Mouse (Mus musculus) midbrain, postnatal 0 days (tissue): ENCODE measurements around the gene Nrp1. TPM values are rescaled to one million over a fixed set of nuclear protein-coding genes. Genes with fewer than 3 reads are reported as not detected.

Source experiments
- ATAC-seq: fragments of 200-750 bp; cut with Nextera tagmentation; 2 replicates; pipeline ENCODE4 v1.8.0; 2017; ENCODE audit warnings: moderate number of reproducible peaks, mild to moderate bottlenecking, moderate TSS enrichment, moderate library complexity; ENCODE audit not compliant: low FRiP score
- DNase-seq: peaks from one replicate; pipeline ENCODE4 v3.0.0-alpha.2; 2015; ENCODE audit warnings: low spot score
- H3K27ac ChIP-seq: fragments of 300-500 bp; sonication (generic); 2 replicates; pipeline ENCODE4 v1.5.1; 2014; ENCODE audit warnings: low read depth, mild to moderate bottlenecking, low read length, mixed read lengths
- H3K27me3 ChIP-seq: fragments of 300-500 bp; sonication (generic); 2 replicates; pipeline ENCODE4 v1.6.1; 2014; ENCODE audit warnings: low read length, control low read depth, mixed read lengths; ENCODE audit not compliant: insufficient read depth
- H3K36me3 ChIP-seq: fragments of 300-500 bp; sonication (generic); 2 replicates; pipeline ENCODE4 v1.6.1; 2014; ENCODE audit warnings: low read length, control low read depth, mixed read lengths; ENCODE audit not compliant: insufficient read depth
- H3K4me1 ChIP-seq: fragments of 300-500 bp; sonication (generic); 2 replicates; pipeline ENCODE4 v1.6.1; 2014; ENCODE audit warnings: mild to moderate bottlenecking, control low read depth, antibody characterized with exemption, low read length, mixed read lengths; ENCODE audit not compliant: insufficient read depth
- H3K4me2 ChIP-seq: fragments of 300-500 bp; sonication (generic); 2 replicates; pipeline ENCODE4 v1.6.1; 2014; ENCODE audit warnings: low read depth, mild to moderate bottlenecking, low read length, mixed read lengths; ENCODE audit not compliant: poor library complexity, severe bottlenecking
- H3K4me3 ChIP-seq: fragments of 300-500 bp; sonication (generic); 2 replicates; pipeline ENCODE4 v1.5.1; 2014; ENCODE audit warnings: low read depth, mild to moderate bottlenecking, low read length, moderate library complexity
- H3K9ac ChIP-seq: fragments of 300-500 bp; sonication (generic); replicated peaks from 2 replicates; pipeline ENCODE4 v1.6.1; 2014; ENCODE audit warnings: mild to moderate bottlenecking, low read length, moderate library complexity, mixed read lengths; ENCODE audit not compliant: poor library complexity, severe bottlenecking
- H3K9me3 ChIP-seq: fragments of 300-500 bp; sonication (generic); 2 replicates; pipeline ENCODE4 v1.6.1; 2016; ENCODE audit warnings: low read length, control low read depth
- CTCF ChIP-seq: IDR thresholded peaks from 2 replicates; pipeline ENCODE4 v1.5.1; 2016; ENCODE audit warnings: antibody characterized with exemption, mild to moderate bottlenecking
- WGBS: fragments of 180-500 bp; shearing (Covaris S2); extraction: QIAGEN DNeasy Blood & Tissue Kit; methylation state at CpG from one replicate; pipeline ENCODE4 v1.1.7; 2014; 5-methylcytosine and 5-hydroxymethylcytosine counted together
- polyA plus RNA-seq: library from polyadenylated mRNA; unstranded; fragments of >200 nt; fragmentation: Nextera tagmentation; extraction: Ambion mirVana; gene quantifications from 2 replicates; pipeline ENCODE4 v1.2.1, GENCODE M21; 2015
- total RNA-seq: library from RNA; depleted of rRNA; stranded (reverse); fragments of >200 nt; gene quantifications from 2 replicates; pipeline ENCODE4 v1.2.3, GENCODE M21; 2014

Gene Nrp1
- total and polyA plus RNA-seq, 2 experiments from 2014 or later: 57.9 to 59.3 TPM

GRCm38 (mm10) chr8:128472871-128473270, 114.5 kb downstream of the Nrp1 start:
- H3K27me3 ChIP-seq: no peaks in the 10 kb centered on the region
- H3K4me2 ChIP-seq: no peak overlapping the region
- 76% methylated on average over 2 of the region's 2 CpGs for WGBS
- peak; percentile 17 for DNase-seq
- H3K9ac ChIP-seq: no peak overlapping the region
- no peak overlapping the region for H3K27ac ChIP-seq
- H3K4me1 ChIP-seq: no peaks in the 10 kb centered on the region
- no peak overlapping the region for H3K4me3 ChIP-seq
- no peaks in the 10 kb centered on the region for H3K9me3 ChIP-seq
- TF ChIP-seq CTCF: no peak
- H3K36me3 ChIP-seq: peaks cover 16% of the 10 kb centered on the region
- ATAC-seq: no peak

- no peak overlapping the region for H3K4me2 ChIP-seq
- no peak overlapping the region for H3K9ac ChIP-seq
- DNase-seq (no peak), ATAC-seq (no peak)
- no peaks in the 10 kb centered on the region for H3K9me3 ChIP-seq
- WGBS: 80% methylated on average over 5 of the region's 5 CpGs
- H3K4me1 ChIP-seq: no peaks in the 10 kb centered on the region
- H3K4me3 ChIP-seq: no peak overlapping the region
- H3K27me3 ChIP-seq: no peaks in the 10 kb centered on the region
- H3K27ac ChIP-seq: no peak overlapping the region
- no peak for TF ChIP-seq CTCF
- peaks cover 12% of the 10 kb centered on the region for H3K36me3 ChIP-seq
These were observed 115.2 kb downstream of the Nrp1 start for GRCm38 (mm10) chr8:128473456-128474239.

- 70% methylated on average over 2 of the region's 2 CpGs for WGBS
- Histone ChIP-seq H3K4me1 (no peaks in the 10 kb centered on the region), H3K27me3 (no peaks in the 10 kb centered on the region), H3K27ac (no peak overlapping the region), H3K9ac (no peak overlapping the region), H3K36me3 (peaks cover 9% of the 10 kb centered on the region), H3K9me3 (no peaks in the 10 kb centered on the region), H3K4me3 (no peak overlapping the region), H3K4me2 (no peak overlapping the region)
- ATAC-seq: no peak
- no peak for TF ChIP-seq CTCF
- no peak for DNase-seq
These were observed 116.2 kb downstream of the Nrp1 start for GRCm38 (mm10) chr8:128474614-128475013.

- WGBS: 67% methylated on average over 1 of the region's 1 CpGs
- Histone ChIP-seq H3K36me3 (peaks cover 11% of the 10 kb centered on the region), H3K9ac (no peak overlapping the region), H3K27ac (no peak overlapping the region), H3K4me3 (no peak overlapping the region), H3K4me2 (no peak overlapping the region), H3K9me3 (no peaks in the 10 kb centered on the region), H3K4me1 (no peaks in the 10 kb centered on the region), H3K27me3 (no peaks in the 10 kb centered on the region)
- ATAC-seq (no peak), DNase-seq (peak; percentile 34)
- no peak for TF ChIP-seq CTCF
These were observed 117.8 kb downstream of the Nrp1 start for GRCm38 (mm10) chr8:128476206-128476605.

DNA sequence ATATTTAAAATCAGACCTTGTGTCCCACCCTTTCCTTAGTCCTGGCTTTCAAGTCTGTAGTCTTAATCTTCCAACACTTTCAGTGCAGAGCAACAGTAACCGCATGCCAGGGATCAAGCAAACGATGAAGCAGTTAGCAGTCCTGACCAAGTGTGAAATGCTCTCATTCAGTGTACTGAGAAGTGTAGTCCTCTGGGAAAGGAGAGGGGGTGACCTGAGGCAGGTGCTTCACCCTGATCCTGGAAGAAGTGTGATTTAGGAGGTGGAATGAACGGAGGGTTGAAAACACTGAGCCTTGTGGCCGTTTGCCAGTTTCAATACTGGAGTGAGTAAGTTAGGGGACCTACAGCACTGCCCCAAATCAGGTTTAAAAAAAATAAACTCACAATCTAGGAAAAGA, 119.6 kb downstream of the Nrp1 start:
- Histone ChIP-seq H3K4me1 (no peaks in the 10 kb centered on the region), H3K4me3 (no peak overlapping the region), H3K9me3 (no peaks in the 10 kb centered on the region), H3K36me3 (peaks cover 21% of the 10 kb centered on the region), H3K27me3 (no peaks in the 10 kb centered on the region), H3K9ac (no peak overlapping the region), H3K4me2 (no peak overlapping the region), H3K27ac (no peak overlapping the region)
- ATAC-seq (no peak), DNase-seq (no peak)
- WGBS: 84% methylated on average over 4 of the region's 4 CpGs
- no peak for TF ChIP-seq CTCF

DNA sequence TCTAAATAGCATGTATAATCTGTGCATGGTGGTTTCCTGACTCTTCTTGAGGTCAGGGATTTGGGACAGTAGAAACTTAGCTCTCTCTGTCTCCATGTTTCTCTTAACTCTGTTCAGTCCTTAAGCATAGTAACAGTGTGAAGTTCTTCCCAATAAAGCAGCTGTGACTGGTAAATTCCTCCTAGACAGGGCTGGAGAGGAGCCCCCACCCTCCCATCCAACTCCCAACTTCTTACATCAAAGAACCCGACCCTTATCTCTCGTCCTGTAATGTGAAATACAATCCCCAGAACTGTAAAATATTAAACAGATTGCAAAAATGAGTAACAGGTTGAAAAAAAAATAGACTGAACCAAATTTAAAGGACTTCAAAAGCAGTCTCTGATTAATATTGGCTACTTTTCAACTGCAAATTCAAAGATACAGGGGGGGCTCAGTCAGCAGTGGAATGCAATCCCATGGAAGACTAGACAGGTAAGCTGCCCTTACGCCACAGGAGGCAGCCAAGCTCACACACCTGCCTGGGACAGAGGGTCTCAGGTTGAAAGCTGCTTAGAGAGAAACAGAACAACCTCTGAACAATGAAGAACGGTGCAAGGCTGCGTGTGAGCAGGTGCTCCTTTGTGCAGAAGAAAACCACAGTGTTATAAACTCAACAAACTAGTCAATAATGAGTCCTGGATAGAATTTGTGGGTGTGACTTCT, 121.1 kb downstream of the Nrp1 start:
- Histone ChIP-seq H3K4me1 (no peaks in the 10 kb centered on the region), H3K4me2 (no peak overlapping the region), H3K9ac (no peak overlapping the region), H3K9me3 (no peaks in the 10 kb centered on the region), H3K27me3 (no peaks in the 10 kb centered on the region), H3K36me3 (peaks cover 21% of the 10 kb centered on the region), H3K27ac (no peak overlapping the region), H3K4me3 (no peak overlapping the region)
- no peak for TF ChIP-seq CTCF
- DNase-seq (no peak), ATAC-seq (no peak)
- 66% methylated on average over 5 of the region's 5 CpGs for WGBS
